Mouse (Mus musculus): Measurements from ENCODE around the gene Tut4. TPM values are rescaled to one million over a fixed set of nuclear protein-coding genes. Genes with fewer than 3 reads are reported as not detected.
A peak's percentile ranks its signal among the peaks of the same experiment; 100 is the strongest.

The Tut4 gene
- polyA plus RNA-seq, 1 experiment from 2014 or later, result 77.1 TPM

- no peaks in the 10 kb centered on the region for H3K9me3 ChIP-seq
- no peak overlapping the region for H3K4me2 ChIP-seq (replicated peaks)
- no peak overlapping the region for H3K27ac ChIP-seq (replicated peaks)
- no peak overlapping the region for H3K4me3 ChIP-seq
- H3K9ac ChIP-seq (replicated peaks), result no peak overlapping the region
- ATAC-seq (replicated peaks), result no peak
- peaks cover 63% of the 10 kb centered on the region for H3K36me3 ChIP-seq
- no peaks in the 10 kb centered on the region for H3K27me3 ChIP-seq
- peaks cover 11% of the 10 kb centered on the region for H3K4me1 ChIP-seq
- WGBS, result 97% methylated on average over 3 of the region's 3 CpGs
These were observed 113.4 kb downstream of the Tut4 start for GRCm38 (mm10) chr4:108572644-108573043.

- ATAC-seq (replicated peaks), result peak; percentile 99
- H3K27me3 ChIP-seq, result no peaks in the 10 kb centered on the region
- H3K4me1 ChIP-seq, result peaks cover 29% of the 10 kb centered on the region
- peaks cover 15% of the 10 kb centered on the region for H3K36me3 ChIP-seq
- peak within 1 kb of the TSS; percentile 70 for H3K4me3 ChIP-seq
- H3K9me3 ChIP-seq, result no peaks in the 10 kb centered on the region
- peak within 1 kb of the TSS; percentile 75 for H3K9ac ChIP-seq (replicated peaks)
- peak within 1 kb of the TSS; percentile 75 for H3K4me2 ChIP-seq (replicated peaks)
- peak within 1 kb of the TSS; percentile 79 for H3K27ac ChIP-seq (replicated peaks)
- under 1% methylated on average over 64 of the region's 64 CpGs for WGBS
These were observed 119.9 kb downstream of the Tut4 start, which contains the start of the genes Prpf38a and Orc1 for GRCm38 (mm10) chr4:108578840-108579742. Gene Prpf38a, minus strand, starts transcription at chr4:108579336. Gene Orc1, plus strand, starts transcription at chr4:108579423.

GRCm38 (mm10) chr4:108579743-108580411 is 120.7 kb downstream of the Tut4 start:
- Histone ChIP-seq H3K27ac (replicated peaks) (no peak overlapping the region), H3K9me3 (no peaks in the 10 kb centered on the region), H3K27me3 (no peaks in the 10 kb centered on the region), H3K4me1 (peaks cover 29% of the 10 kb centered on the region), H3K4me3 (peak overlapping the region; percentile 70), H3K36me3 (peaks cover 10% of the 10 kb centered on the region), H3K4me2 (replicated peaks) (peak overlapping the region; percentile 75), H3K9ac (replicated peaks) (peak overlapping the region; percentile 44)
- 0 out of 2 replicates have a peak, but pooled peaks have one; percentile 5 for ATAC-seq (replicated peaks)
- under 1% methylated on average over 16 of the region's 16 CpGs for WGBS

- H3K27ac ChIP-seq (replicated peaks), result no peak overlapping the region
- WGBS, result 87% methylated on average over 2 of the region's 2 CpGs
- H3K27me3 ChIP-seq, result no peaks in the 10 kb centered on the region
- H3K9me3 ChIP-seq, result no peaks in the 10 kb centered on the region
- no peak overlapping the region for H3K9ac ChIP-seq (replicated peaks)
- H3K36me3 ChIP-seq, result no peaks in the 10 kb centered on the region
- no peak overlapping the region for H3K4me3 ChIP-seq
- H3K4me2 ChIP-seq (replicated peaks), result no peak overlapping the region
- ATAC-seq (replicated peaks), result no peak
- no peaks in the 10 kb centered on the region for H3K4me1 ChIP-seq
These were observed 134.2 kb downstream of the Tut4 start for GRCm38 (mm10) chr4:108593376-108593775.

GRCm38 (mm10) chr4:108595785-108596184 is 136.6 kb downstream of the Tut4 start:
- WGBS, result 95% methylated on average over 1 of the region's 1 CpGs
- ATAC-seq (replicated peaks), result no peak
- Histone ChIP-seq H3K4me1 (no peaks in the 10 kb centered on the region), H3K36me3 (no peaks in the 10 kb centered on the region), H3K9ac (replicated peaks) (no peak overlapping the region), H3K27me3 (no peaks in the 10 kb centered on the region), H3K4me3 (no peak overlapping the region), H3K4me2 (replicated peaks) (no peak overlapping the region), H3K27ac (replicated peaks) (no peak overlapping the region), H3K9me3 (no peaks in the 10 kb centered on the region)

GRCm38 (mm10) chr4:108598306-108598705 is 139.1 kb downstream of the Tut4 start:
- no peaks in the 10 kb centered on the region for H3K27me3 ChIP-seq
- H3K9me3 ChIP-seq, result no peaks in the 10 kb centered on the region
- H3K27ac ChIP-seq (replicated peaks), result no peak overlapping the region
- 0 out of 2 replicates have a peak, but pooled peaks cover 2% of the 10 kb centered on the region for H3K36me3 ChIP-seq
- H3K4me3 ChIP-seq, result no peak overlapping the region
- WGBS, result 83% methylated on average over 4 of the region's 4 CpGs
- no peaks in the 10 kb centered on the region for H3K4me1 ChIP-seq
- no peak overlapping the region for H3K4me2 ChIP-seq (replicated peaks)
- ATAC-seq (replicated peaks), result no peak
- H3K9ac ChIP-seq (replicated peaks), result no peak overlapping the region

- 0 out of 2 replicates have a peak, but pooled peaks cover 10% of the 10 kb centered on the region for H3K36me3 ChIP-seq
- ATAC-seq (replicated peaks), result no peak
- no peaks in the 10 kb centered on the region for H3K4me1 ChIP-seq
- no peaks in the 10 kb centered on the region for H3K9me3 ChIP-seq
- no peak overlapping the region for H3K9ac ChIP-seq (replicated peaks)
- 91% methylated on average over 7 of the region's 7 CpGs for WGBS
- H3K4me3 ChIP-seq, result no peak overlapping the region
- no peaks in the 10 kb centered on the region for H3K27me3 ChIP-seq
- no peak overlapping the region for H3K4me2 ChIP-seq (replicated peaks)
- no peak overlapping the region for H3K27ac ChIP-seq (replicated peaks)
These were observed 142.6 kb downstream of the Tut4 start for GRCm38 (mm10) chr4:108601870-108602269.

- Histone ChIP-seq H3K9ac (replicated peaks) (no peak overlapping the region), H3K4me2 (replicated peaks) (no peak overlapping the region), H3K27ac (replicated peaks) (no peak overlapping the region), H3K9me3 (no peaks in the 10 kb centered on the region), H3K4me1 (no peaks in the 10 kb centered on the region), H3K36me3 (0 out of 2 replicates have a peak, but pooled peaks cover 10% of the 10 kb centered on the region), H3K4me3 (no peak overlapping the region), H3K27me3 (no peaks in the 10 kb centered on the region)
- no peak for ATAC-seq (replicated peaks)
- 92% methylated on average over 3 of the region's 3 CpGs for WGBS
These were observed 149.4 kb downstream of the Tut4 start for GRCm38 (mm10) chr4:108608651-108609050.

Other genes starting within 250 kb of the Tut4 start
- not detected in 2 replicates for gene Zyg11a, start 241.4 kb upstream of the Tut4 start, polyA plus RNA-seq (2015; fragmentation: Nextera tagmentation; extraction: Ambion mirVana)
- gene Zyg11b, start 158.3 kb upstream of the Tut4 start, polyA plus RNA-seq (2015; fragmentation: Nextera tagmentation; extraction: Ambion mirVana), result 31.0 and 32.8 TPM in 2 replicates
- gene Coa7, start 131.3 kb upstream of the Tut4 start, polyA plus RNA-seq (2015; fragmentation: Nextera tagmentation; extraction: Ambion mirVana), result 47.1 and 48.9 TPM in 2 replicates
- gene Shisal2a, start 76.1 kb upstream of the Tut4 start, polyA plus RNA-seq (2015; fragmentation: Nextera tagmentation; extraction: Ambion mirVana), result 0.79 and 1.7 TPM in 2 replicates
- 25.3 and 28.2 TPM in 2 replicates for gene Gpx7, start 52.5 kb upstream of the Tut4 start, polyA plus RNA-seq (2015; fragmentation: Nextera tagmentation; extraction: Ambion mirVana)
- 96.9 and 99.9 TPM in 2 replicates for gene Prpf38a, start 119.9 kb downstream of the Tut4 start, polyA plus RNA-seq (2015; fragmentation: Nextera tagmentation; extraction: Ambion mirVana)
- gene Orc1, start 120.0 kb downstream of the Tut4 start, polyA plus RNA-seq (2015; fragmentation: Nextera tagmentation; extraction: Ambion mirVana), result 2.8 and 3.1 TPM in 2 replicates
- 21.6 and 21.8 TPM in 2 replicates for gene Cc2d1b, start 160.5 kb downstream of the Tut4 start, polyA plus RNA-seq (2015; fragmentation: Nextera tagmentation; extraction: Ambion mirVana)

All from forebrain, embryonic 15.5 days (tissue).